Mouse (Mus musculus) T-cell, adult 2 months (primary cell): Measurements from ENCODE around the gene Gabrd.

Experiments used
- DNase-seq: peaks from one replicate; pipeline ENCODE4 v3.0.0; 2022; ENCODE audit warnings: low spot score

Gene Gabrd

DNA sequence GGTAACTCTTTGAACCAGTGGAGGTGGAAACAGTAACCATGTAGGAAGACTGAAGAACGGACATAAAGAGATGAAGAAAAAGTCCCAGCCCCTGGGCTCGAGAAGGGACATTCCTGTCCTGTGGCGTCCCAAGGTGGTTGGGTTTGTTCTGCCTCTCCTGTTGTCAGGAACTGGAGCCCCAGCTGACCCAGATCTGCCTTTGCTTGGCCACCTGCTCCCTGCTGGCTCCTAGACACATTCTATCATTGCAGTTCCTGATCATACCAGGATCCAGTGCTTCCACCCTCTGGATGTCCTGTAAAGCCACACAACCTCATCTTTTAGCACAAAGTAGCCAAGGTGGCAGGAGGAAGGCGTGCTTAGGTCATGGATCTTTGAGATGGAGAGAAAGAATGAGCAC lies 14.6 kb downstream of the Gabrd start:
- no peak for DNase-seq

GRCm38 (mm10) chr4:155382752-155383151 lies 15.2 kb downstream of the Gabrd start:
- no peak for DNase-seq

GRCm38 (mm10) chr4:155381974-155382373 lies 15.9 kb downstream of the Gabrd start:
- DNase-seq = no peak

DNA sequence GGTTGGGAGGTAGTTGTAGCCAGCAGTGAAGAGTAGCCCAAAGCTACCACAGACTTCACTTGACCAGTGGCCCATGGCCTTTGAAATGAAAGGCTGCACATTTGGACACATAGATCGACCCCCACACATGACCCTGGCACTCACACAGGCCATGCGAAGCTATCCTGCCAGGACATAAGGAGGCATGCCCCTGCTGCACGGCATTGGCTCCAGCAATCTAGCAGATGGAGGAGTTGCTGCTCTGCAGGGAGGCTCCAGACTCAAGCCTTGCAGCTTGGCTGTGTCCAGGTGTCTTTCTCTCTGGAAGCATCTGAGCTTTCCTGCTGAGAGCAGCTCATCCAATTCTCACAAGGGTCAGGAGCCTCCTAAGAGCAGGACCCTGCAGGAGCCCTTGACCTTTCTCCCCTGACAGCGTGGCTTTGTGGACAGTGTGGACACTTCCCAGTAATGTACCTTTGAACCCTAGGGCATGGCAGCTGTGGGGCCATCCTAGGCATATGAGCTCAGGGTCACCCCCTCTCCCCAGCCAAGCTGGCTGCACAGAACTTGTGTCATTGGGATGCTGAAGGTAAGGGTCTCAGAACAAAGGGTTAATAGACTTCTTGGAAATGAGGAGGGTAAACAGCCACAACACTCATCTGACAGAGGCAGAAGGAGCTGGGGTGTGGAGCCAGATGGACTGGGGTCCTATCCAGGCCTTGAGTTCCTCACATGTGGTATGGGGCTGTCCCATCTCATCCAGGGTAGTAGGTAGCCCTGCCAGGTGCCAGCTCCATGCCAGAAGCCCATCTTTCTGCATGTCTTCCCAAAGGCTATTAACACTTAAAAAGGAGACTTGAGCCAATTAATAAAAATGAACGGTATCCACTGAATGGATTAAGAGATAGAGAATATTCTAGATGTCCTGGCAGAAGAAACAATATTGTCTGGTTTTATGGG lies 25.8 kb downstream of the Gabrd start:
- no peak for DNase-seq

- no peak for DNase-seq
These were observed 26.9 kb downstream of the Gabrd start for GRCm38 (mm10) chr4:155370737-155371715.

DNA sequence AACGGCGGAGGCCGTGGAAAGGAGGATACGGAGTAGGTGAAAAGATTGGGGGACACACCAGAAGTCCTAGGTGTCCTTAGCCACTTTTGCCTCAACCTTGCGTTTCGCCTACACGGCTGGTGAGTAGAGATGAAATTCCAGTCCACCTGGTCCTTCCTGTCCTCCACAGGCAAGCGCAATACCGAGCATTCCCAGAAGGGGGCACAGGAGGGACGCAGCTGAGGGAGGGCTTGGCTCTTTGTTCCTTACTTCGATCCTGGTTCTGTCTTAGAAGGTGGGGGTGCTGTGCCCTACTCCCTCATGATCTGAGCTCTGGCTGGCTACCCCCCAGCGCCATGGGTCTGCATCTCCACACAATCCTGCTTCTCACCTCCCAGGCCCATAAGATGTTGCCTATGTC lies 29.2 kb downstream of the Gabrd start:
- DNase-seq = peak; percentile 51

DNA sequence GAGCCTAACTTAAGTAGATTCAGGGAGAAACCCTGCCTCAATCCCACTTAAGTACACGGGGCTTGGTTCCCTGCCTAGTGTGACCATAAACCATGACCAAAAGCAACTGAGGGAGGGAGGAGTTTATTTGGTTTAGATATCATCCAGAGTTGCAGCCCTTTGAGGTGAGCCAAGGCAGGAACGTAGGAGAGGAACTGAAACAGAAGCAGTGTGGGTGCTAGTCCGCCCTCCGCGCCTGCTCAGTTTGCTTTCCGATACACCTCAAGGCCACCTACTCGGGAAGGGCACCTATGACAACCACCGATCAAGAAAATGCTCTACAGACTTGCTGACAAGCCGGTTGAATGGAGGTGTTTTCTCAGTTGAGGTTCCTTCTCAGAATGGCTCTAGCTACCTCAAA lies 30.2 kb downstream of the Gabrd start:
- no peak for DNase-seq

GRCm38 (mm10) chr4:155366784-155367183 lies 31.1 kb downstream of the Gabrd start:
- DNase-seq = no peak

DNA sequence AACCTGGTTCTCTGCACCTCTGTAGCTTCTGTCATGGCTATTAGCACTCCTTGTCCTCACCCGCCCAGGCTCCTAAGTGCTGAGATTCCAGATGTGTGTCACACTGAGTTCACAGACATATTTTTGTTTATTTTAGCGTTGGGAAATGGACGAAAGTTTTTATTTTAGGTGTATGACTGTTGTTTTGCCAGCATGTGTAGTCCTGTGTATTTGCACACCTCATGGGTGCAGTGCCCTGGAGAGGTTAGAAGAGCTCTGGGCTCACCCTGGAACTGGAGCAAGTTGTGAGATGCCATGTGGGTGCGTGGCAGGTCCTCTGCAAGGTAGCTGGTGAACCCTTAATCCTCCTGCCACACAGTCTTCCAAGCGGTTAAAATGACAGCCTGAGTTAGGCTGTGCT lies 35.5 kb downstream of the Gabrd start:
- DNase-seq = no peak

DNA sequence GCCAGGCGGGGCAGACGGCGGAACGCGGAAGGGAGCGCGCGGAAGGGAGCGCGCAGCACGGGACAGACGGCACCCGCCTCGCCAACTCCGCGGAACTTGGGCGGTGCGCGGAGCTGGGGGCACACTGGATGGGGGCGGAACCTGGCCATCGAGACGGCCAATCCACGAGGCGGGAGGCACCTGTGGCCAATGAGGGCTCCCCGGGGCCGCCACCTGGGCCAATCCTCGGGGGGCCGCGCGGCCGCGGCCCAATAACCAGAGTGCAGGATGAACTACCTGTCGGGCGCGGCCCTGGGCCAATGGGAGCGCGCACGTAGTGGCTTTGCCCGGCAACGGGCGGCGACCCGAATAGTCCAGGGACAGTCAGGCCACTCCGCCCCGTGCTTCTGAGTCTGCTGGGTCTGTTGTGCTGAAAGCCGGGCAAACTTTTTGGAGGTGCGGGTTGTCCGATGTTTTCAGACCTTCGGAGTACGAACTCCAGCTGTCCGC lies 36.6 kb downstream of the Gabrd start, which contains the start of gene Prkcz:
Gene Prkcz, minus strand, starts transcription at position 59 of the 489 bp plus-strand sequence.
- peak; percentile 93 for DNase-seq

DNA sequence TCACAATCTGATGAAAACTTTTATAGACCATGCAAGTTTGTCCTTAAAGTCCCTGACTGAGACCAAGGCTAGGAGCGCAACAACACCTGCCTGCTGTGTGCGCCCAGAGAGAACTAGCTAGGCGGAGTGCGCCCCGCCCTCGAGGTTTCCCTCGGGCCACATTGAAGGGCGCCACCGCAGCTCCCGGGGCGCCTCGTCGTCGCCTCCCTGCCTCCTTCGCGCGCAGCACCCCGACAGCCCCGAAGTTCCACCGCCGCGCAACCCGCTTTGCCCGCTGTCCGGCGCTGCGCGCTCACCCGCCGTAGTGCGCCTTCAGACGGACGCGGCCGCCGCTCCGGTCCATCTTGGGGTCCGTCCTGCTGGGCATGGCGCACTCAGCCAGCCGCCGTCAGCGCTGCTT lies 37.1 kb downstream of the Gabrd start:
- DNase-seq = peak; percentile 50

GRCm38 (mm10) chr4:155359560-155360464 lies 38.1 kb downstream of the Gabrd start:
- no peak for DNase-seq

DNA sequence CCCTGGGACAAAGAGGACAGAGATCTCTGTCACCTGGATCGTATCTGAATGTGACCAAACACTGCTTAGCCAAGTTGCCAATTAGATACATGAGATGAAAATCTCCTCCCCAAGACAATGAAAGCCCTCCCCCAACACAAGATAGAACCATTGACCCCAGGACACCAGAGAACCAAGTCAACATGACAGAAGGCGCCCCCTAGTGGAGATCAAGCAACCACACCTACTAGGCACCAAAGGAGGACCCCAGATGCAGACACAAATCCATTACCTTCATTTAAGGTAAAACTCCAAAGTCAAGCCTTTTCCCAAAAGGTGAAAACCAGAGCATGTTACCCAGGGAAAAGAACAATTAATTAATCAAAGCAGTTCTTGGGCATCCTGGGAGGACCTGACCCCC lies 40.3 kb downstream of the Gabrd start:
- DNase-seq = peak; percentile 23

GRCm38 (mm10) chr4:155356354-155356753 lies 41.6 kb downstream of the Gabrd start:
- no peak for DNase-seq

- no peak for DNase-seq
These were observed 43.4 kb downstream of the Gabrd start for GRCm38 (mm10) chr4:155354546-155354945.

GRCm38 (mm10) chr4:155354035-155354434 lies 43.9 kb downstream of the Gabrd start:
- DNase-seq = peak; percentile 35

DNA sequence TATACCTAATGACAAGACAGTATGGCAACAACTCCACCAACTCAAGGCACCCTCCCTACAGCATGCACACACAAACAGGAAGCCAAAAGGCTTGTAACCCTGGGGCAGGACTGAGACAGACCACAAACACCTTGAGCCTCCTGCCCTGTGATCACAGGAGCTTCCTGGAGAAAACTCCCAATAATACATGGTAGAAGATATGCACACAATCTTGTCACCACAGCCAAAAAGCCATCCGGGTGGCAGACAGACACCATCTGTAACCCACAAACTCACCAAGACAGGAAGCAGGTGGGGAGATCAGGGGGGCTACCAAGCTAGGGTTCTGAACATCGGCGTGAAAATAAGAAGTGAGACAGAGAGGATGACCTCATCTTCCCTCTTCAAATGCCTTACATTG lies 45.3 kb downstream of the Gabrd start:
- DNase-seq = peak; percentile 65

GRCm38 (mm10) chr4:155346350-155346749 lies 51.6 kb downstream of the Gabrd start:
- DNase-seq = no peak

DNA sequence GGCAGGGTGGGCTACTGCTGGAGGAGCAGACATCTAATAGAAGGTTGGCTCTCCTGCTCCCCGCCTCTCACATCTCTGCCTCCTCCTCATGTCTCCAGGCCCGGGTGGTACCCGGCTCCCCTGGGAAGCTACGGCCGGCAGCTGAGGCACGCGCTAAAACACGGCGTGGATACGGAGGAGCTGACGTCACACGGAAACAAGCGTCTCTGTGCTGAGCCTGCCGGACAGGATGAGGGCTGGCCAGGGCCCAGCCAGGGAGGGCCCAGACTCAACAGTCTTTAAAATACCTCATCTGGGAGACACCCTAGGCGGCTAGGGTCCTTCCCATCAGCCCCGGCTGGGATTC lies 52.3 kb downstream of the Gabrd start:
- peak; percentile 19 for DNase-seq

- DNase-seq = peak; percentile 26
These were observed 53.0 kb downstream of the Gabrd start for GRCm38 (mm10) chr4:155344716-155345607.

DNA sequence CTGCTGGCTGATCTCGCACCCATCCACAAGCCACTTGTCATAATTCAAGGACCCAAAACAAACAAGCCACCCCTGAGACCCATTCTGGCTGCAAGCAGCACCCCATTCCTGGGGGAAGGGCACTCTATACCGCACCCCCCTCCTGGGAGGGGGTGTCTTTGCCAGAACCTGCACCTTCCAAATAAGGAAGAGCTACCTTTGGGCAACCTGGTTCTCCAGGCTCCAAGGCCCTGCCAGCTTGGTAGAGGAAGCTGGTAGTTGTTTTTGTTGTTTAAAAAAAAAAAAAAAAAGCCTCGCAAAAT lies 53.7 kb downstream of the Gabrd start:
- DNase-seq = no peak
